Mouse (Mus musculus): Measurements from ENCODE around the gene Tex36.

Tex36 gene

DNA sequence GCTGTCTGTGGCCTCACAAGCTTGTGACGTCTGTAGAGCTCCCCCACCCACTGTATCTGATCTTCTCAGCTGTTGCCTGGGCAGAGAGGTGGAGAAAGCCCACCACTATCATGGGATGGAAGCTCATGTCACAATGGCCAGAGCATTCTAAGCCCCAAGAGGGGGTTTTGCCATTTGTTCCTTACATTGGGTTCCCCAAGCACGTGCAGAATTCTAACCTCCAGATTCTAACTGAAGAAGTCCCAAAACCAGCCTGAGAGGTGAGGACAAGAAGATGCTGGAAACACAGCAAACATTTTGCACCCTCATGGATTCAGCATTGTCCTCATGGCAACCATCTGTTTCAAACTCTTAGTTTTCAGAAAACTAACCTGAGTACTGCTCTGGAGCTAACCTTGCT is at the start of gene Tex36:
Gene Tex36, minus strand, starts transcription at position 101 of the 400 bp plus-strand sequence.
- DNase-seq (ENCODE audit: low read depth) = no peak

DNA sequence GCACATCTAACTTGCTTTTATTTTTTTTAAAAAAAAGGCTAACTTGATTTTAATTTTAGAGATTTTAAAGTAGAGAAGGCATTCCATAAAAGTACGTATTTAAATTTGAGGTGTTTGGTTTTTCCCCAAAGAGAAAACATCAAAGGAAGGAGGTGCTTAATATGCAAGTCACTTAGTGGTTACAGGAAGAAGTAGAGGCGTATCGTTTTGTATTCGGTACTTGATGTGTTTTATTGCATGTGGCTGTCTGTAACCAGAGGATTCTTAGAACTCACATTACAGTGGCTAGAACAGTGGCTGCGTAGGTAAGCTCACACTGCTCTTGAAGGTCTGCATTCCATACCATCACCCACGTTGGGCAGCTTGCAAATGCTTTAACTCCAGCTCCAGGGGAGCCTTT is 43.8 kb upstream of the Tex36 start:
- DNase-seq (ENCODE audit: low read depth) = no peak

DNA sequence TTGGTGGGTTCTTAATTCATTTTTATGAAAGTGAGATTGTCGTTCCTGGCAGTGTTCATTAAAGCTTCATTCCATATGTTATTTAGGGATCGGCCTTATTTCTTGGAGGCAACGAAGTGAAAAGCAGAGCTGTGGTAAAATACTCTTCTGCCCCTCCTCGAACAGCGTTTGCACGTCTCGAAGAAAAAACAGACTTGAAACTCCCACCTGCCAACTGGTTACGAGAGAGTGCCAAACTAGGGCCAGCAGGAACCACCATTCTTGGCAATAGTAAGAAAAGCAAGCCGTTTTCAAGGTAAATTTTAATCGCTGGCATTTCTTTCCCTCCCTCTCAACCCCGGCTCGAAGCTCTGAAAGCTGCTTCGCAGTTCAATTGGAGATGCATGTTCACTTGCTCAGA is 36.9 kb upstream of the Tex36 start:
- no peak for DNase-seq (ENCODE audit: low read depth)

DNA sequence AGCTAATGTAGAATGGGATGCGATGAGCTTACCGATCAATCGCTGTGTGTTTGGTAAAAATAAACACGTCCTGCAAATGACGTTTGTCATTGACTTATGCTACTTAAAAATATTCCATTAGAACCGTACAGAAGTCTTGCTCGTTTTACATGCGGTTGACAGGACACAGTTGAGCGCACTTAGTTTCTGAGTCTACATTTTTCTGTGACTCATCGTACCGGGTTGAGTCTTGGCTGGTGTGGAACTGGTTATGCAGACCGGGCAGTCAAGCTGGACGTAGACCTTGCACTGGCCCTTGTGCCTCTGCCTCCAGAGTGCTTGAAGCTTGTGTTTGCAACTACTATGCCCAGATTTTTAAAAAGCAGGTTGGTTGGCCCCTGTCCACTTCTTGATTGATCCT is 36.3 kb upstream of the Tex36 start:
- DNase-seq (ENCODE audit: low read depth) = peak; percentile 25

DNA sequence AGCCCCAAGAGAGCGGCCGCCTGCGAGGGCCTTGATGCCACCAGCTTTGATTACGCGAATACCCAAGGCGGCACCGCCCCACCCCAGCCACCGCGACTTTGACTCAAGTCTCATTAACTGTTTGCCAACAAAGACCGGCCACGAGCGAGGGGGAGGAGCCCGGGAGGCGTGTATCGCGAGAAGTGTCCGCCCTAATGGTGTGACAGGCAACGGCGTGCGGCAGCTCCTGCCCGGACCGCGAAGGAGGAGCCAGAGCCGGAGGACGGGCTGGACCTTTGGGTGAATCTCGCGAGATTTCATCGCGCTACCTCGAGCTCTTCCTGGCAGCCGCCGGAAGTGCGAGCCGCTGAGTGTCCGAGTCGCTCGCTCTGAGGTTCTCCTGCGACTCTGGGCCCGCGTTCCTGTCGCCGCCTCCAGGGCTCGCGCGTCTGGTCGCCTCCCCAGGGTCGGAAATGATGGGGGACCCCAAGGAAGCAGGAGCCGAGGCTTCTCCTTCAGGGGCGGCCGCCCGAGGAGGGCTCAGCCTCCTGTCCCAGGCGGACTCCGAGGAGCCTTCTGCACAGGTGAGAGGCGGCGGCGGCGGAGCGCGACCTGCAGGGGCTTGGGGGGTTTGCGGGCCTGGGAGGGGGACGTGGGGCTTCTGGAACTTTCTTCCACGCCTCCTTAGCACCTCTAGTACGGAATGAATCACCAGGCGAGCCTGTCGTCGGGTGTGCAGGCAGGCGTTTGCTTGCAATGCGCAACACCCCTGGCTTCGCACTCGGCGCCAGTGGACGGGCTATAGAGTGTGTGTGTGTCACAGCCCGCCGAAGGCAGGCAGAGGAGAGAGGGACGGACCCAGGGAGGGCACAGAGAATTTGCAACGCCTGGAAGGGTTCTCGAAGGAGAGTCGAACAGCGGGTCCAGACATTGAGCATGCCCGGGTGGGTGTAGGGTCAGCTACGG is 35.7 kb upstream of the Tex36 start, which contains the start of gene Edrf1:
Gene Edrf1, plus strand, starts transcription at position 183 of the 945 bp plus-strand sequence.
- peak; percentile 98 for DNase-seq (ENCODE audit: low read depth)

DNA sequence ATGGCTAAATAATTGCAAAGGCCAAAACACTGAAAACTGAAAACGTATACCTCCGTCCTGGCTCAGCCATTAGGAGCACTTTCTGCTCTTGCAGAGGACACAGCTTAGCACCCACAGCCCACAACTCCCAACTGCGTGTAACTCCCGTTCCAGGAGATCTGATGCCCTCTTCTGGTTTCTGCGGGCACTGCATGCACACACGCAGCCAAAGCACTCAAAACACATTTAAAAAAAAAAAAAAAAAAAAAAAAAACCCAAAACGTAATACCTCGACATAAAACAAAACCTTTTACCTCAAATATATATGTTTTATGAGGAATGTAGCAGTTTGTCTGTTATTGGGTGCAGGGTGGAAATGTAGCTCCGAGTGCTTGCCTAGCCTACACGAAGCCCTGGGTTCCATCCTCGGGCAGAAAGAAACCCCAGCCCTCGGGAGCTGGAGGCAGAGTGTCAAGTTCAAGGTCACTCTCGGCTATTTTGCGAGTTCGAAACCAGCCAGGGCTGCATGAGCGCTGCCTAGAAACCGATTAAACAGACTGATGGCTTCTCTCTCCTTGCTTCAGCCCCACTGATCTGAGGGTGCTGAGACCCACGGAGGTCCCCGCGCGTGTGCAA is 34.9 kb upstream of the Tex36 start:
- peak; percentile 67 for DNase-seq (ENCODE audit: low read depth)

DNA sequence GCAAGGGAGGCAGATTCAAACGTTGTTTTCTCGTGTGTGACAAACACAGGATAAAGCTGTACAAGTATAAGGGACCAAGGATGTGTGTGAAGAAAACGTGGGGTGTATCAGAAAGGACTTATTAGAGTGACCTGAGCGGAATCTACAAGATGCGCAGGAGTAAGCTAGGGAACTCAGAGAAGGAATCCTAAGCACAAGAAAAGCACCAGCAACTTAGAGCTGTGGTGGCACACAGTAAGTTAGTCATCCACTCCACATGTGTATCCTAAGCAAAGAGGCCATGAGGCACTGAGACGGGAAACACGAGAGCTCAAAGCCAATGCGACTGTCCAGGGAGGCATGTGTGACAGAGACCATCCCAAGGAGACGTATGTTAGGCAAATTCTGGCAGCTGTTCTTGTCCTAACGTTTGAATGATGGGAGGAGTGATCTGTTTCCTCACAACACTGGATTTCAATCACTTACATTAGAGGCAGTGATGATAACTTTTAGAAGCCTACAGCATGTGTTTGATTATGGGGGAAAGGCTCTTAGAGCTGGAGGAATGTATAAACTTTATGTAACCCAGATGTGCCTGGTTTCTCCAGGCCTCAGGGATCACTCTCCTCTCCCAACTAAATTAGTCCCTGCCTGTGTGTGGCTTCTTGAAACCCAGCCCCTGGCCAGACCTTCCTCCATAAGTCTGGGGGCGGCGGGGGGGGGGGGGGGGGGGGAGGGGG is 33.1 kb upstream of the Tex36 start:
- no peak for DNase-seq (ENCODE audit: low read depth)

DNA sequence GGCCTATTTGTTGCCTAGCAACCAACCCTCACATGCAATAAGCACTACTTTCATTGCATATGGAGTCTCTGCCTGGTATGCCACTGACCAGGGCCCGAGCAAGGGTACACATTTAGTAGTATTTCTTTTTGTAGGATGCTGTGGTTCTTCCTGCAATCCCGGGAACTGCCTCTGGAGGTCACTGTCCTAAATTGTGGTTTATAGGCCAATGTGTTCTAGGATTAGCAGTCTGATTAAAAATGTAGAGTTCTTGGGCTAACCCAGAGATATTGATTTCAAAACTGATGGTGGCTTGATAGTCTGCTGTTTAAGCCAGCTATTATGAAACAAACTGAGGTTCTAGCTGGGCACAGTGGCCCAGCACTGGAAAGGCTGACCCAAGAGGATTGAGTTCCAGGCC is 30.5 kb upstream of the Tex36 start:
- DNase-seq (ENCODE audit: low read depth) = peak; percentile 45

DNA sequence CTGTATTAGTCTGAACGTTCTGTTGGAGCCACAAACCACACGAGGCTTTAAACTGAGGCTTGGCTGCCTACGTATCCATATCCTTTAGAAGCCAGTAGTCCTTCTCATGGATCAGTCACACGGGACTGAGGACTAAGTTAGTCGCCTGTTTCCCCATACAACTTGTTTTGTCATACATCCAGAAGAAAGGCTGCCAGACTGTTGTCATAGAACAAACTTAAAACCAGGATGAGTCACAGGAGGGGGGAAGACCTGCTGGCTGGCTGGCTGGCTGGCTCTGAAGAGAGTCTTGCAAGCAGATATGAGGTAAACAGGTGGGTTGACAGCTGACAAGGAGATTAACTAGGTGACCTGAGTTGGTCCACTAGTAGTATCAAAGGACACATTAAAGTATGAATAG is 28.9 kb upstream of the Tex36 start:
- no peak for DNase-seq (ENCODE audit: low read depth)

DNA sequence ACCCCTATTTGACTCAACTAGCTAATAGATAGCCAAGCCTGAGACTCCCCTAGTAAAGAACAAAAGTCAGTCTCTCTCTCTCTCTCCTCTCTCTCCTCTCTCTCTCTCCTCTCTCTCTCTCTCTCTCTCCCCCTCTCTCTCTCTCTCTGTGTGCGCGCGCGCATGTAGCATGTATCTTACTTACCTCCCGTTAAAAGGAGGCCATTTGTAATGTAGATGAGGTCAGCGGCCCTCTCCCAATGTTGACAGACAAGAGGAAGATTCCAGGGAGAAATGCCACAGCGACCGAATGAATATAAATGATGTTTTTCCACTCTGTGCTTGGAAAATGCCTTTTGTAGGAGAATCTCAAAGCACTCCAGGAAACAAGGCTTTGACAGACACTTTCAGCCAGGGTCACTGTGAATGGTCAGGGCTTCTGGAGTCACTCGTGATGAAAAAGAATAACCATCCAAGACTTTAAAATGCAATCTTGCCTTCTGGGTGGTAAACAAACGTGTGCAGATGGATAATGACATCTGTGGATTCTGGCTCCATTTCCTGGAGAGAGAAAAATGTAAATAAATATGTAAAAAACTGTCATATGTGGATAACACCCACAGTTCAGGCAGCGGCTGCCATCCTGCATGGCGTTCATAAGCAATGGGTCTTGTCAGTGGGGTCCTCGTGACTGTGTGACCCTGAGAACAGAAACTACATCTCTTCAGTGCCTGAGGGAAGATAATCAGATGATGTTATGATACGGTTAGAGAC is 25.4 kb upstream of the Tex36 start:
- no peak for DNase-seq (ENCODE audit: low read depth)

DNA sequence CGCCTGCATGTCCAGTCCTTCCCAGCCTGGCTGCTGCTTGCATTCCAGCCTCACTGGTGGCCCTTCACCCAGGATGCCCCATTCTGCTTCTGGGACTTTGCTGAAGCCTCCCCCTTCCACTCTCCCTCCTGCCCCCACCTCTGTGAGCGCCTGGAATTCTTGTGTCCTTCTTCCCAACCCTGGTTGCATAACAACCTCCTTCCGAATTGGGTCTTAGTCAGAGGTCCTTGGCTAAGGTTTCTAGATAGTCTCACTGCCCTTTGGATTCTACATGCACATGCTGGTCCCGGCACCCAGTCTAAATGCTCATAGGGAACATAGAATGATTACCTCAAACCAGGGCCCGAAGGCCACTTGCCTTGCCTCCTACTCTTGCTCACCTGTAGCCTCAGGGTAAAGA is 21.3 kb upstream of the Tex36 start:
- DNase-seq (ENCODE audit: low read depth) = no peak

DNA sequence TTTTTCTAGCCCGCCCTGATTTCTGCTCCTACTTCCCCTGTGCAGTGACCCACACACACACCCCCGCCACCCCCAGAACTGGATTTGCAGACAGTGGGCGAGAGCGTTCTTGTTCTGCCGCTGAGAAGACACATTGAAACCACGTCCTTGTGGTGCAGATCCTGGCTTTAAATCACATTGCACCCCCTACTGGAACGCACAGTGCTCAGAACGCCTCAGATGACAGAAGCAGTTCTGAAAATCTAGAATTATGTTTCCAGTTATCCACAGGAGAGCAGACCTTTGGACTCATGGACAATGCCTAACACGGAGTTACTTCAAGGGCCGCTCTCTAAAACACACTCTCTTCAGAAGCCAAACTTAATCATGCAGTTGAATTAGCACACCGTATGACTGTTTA is 18.8 kb upstream of the Tex36 start:
- no peak for DNase-seq (ENCODE audit: low read depth)

DNA sequence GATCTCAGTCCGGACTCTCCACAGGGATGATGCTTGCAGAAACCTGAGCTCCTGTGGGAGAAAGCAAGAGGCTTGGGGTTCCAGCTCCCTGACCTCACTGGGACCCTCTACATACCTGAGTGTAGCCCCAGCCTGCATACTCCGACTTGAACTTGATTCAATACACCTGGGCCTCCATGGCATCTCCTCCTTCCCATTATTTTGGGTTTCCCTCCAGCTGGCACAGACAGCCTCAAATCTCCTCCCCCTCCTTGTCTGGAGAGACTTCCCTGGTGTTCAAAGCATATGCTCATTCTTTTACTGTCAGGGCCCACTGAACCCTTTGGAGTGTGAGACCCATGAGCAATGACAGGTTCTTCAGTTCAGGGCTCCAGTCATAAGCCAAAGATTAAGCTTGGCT is 11.0 kb upstream of the Tex36 start:
- DNase-seq (ENCODE audit: low read depth) = no peak

DNA sequence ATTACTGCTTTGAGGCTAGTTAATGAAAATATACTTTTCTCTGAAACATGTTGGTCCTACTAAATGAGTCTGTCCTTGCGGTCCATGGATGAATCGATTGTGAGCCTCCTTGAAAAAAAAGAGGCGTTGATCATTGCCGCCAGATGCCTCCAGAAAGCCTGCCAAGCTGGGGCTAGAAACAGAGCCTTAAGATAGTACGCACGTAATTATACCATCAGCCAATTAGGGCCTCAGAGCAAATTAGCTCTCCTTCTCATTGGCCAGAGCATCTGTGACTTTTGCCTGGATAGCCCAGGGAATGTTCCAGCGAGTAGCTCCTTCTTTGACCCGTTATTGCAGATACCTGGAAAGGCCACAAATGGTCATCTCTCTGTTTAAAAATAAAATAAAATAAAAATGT is 7.6 kb upstream of the Tex36 start:
- DNase-seq (ENCODE audit: low read depth) = no peak

DNA sequence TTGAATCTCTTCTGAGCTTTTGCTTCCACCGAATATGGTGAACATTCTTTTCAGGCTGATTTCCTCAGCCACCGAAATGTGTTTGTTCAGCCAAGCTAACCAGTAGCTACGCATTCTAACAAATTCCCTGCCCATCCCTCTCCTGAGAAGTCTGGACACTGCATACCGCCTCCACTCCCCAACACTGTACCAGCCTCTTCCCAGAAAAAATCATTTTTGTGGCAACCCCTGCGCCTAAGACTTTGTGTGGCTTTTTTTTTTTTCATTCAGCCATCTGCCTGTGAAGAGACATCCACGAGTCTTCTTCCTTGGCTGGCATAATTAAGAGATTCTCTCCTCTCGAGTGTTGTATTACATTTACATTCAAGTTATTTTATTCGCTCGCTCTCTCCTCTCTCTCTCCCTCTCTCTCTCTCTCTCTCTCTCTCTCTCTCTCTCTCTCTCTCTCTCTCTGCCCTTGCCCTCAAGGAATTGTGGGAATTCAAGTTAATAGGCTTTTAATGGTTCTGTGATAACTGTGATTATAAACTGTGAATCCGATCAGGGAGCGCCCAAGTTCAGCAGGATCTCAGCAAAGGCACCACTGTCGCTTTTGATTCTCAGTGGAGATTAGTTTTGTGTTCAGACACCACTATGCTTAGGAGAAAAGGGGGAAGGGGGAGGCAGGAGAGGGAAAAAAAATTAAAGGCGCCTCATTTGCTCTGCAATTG is 6.8 kb upstream of the Tex36 start:
- no peak for DNase-seq (ENCODE audit: low read depth)

DNA sequence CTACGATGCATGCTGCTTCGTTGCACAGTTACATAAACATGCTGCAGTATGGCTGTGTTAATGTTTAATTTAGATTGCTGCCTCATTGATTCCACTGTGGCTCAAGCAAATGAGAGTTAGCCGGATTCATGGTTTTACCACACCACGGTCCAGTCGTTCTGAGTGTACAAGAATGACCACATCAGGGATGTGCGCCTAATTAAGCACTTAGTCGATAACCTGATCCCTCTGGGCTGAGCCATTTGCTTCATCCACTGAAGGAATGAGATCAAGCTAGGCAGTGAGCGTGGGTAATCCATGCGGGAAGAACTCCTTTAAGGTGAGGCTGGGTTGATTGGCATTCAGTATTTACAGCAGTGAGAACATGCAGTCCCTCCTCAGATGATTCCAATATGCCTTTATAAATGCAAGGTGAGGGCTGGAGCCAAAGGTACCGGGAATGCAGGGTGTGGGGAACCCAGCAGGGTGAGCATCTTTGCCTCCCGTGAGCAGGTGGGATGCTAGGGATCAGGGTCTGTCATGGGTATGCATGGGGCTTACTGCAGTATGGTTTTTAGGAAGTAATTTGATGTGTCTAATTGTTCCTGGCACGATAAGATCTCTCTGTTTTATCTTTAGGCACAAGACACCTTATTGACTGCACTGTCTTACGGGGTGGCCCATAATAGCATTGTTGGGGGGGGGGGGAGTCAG is 6.1 kb upstream of the Tex36 start:
- no peak for DNase-seq (ENCODE audit: low read depth)

DNA sequence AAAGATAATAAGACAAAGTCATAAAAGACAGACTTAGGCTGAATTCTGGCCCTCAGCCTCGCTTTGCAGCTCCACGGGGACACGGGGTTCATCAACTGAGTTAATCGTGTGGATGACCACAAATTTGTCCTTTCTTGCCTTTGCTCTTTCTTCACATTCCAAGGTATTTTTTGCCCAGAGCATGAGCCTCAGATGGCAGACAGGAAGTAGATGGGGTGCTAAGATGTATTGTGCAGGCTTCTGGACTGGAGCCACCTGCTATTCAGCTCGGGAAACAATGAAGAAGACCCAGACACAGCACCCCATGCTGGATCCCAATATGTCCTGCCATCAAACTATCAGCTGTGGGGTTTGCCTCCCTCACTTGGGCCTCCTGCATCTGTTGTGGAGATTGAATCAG is 5.4 kb upstream of the Tex36 start:
- DNase-seq (ENCODE audit: low read depth) = no peak

DNA sequence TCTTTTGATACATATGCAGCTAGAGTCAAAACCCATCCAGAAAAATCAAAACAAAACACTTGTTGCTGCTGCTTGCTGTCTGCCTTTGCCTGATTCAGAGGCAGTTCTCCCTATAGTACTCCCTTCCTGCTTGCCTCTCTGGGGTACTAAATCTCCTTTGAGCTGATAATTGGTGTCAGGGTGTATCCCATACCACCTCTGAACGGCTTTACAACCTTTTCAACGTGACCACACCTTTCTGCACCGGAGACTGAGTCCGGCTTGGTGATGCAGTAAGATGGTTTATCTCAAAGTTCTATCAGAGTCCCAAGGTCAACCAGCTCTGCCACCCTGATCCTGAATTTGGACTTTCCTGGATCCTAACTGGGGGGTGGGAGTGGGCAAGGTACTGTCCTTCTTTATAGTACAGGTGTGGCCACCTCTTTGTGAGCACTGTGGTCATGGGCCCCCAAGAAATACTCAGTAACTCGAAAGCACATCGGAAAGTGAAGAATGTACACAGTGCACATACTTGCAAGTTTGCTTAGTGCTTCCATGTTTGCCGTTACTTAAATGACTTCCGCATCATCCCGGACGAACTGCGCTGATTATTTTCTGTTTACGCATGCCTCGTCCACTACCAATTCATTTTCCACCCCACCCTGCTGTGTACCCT is 2.6 kb upstream of the Tex36 start:
- no peak for DNase-seq (ENCODE audit: low read depth)

DNA sequence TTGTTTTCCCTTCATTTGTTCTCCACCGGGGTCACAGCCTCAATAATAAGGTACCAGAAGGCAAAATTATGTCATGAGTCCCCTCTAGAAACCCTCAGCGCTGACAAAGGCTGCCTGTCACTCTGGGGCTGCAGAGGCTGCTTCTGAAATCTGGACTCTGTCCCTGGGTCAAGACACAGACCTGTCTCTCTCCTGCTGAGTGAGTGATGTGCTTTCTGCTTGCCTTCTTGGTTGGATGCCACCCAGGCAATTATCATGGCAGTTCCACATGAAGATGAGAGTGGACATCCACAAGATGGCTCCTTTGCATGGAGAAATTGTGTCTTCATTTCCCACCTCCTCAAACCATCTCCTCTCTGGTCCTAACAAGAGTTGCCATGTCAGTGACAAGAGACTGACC is 1.2 kb upstream of the Tex36 start:
- no peak for DNase-seq (ENCODE audit: low read depth)

DNA sequence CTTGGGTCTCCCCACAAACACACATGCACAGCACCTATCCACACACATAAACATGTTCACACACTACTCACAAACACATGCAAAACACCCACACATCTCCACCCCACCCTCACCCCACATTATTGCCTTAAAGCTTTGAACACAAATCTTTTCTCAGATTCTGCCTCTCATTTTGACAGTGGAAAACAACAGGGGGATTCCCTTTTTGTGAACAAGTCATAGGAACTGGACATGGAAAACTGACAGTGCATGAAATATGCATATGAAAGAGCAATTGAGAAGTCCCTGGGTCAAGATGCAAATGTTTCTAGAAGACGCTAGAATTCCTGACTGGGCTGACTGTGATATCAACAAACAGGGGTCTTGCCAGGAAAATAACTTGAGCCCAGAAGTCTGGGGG is 1.4 kb downstream of the Tex36 start:
- DNase-seq (ENCODE audit: low read depth) = no peak

Measured in c-Kit-positive CD71-positive TER-119-negative erythroid progenitor cells, embryonic 14.5 days (primary cell).